Mouse (Mus musculus) liver, embryonic 14.5 days (tissue): ENCODE results near the gene Whamm.

Source experiments
- CTCF ChIP-seq: IDR thresholded peaks from 2 replicates; pipeline ENCODE4 v1.5.1; 2016; ENCODE audit warnings: antibody characterized with exemption, low read depth, control low read depth
- EP300 ChIP-seq: IDR thresholded peaks from 2 replicates; pipeline ENCODE4 v1.6.1; 2016; ENCODE audit warnings: antibody characterized with exemption, low read depth

- TF ChIP-seq CTCF (peak; percentile 48), EP300 (no peak)
Observed at GRCm38 (mm10) chr7:81571108-81571940, at the start of gene Whamm.
